ENCODE assay signal across 10 mouse cellular contexts in the genomic region with DNA sequence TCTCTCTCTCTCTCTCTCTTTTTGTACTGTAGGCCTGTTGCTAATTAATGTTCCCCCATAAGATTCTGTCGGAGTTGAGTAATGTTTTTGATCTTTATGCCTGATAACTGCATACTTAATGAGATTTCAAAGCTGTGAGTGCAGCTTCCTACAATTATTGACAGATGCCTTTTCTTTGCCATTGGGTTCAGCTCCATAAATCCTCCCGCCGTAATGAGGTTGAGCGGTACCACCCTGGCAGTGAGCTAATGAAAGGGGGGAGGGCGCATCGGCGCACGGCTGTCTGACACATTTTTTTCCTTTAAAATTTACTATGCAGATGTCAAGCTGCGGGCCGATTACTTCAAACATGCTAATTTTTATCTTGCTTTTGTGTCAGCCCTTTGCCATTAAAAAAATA. TPM values are rescaled to one million over a fixed set of nuclear protein-coding genes. Genes with fewer than 3 reads are reported as not detected.
DNase-seq lines count a peak whose midpoint lies in the region; ATAC-seq lines count a peak whose summit lies in the region.
"Had no signal": no experiment of that assay in that cellular context is flagged by ENCODE, and none has a peak within 500 bp of the region (broad histone marks: within the 10 kb centered on the region; RNA-seq: fewer than 3 reads in every experiment).

No protein-coding gene starts in this region.

- no peaks in the 10 kb centered on the region for H3K27me3 ChIP-seq in neural tube, embryonic 11.5 days (ENCODE audit: control insufficient read depth, insufficient read depth, low read length)
- H3K27me3 ChIP-seq in limb, embryonic 15.5 days: no peaks in the 10 kb centered on the region
- H3K27me3 ChIP-seq in heart, embryonic 10.5 days (ENCODE audit: insufficient read depth, poor library complexity, severe bottlenecking): peaks cover 8% of the 10 kb centered on the region; the same call in 1 of the 2 replicates

- ATAC-seq in neural tube, embryonic 11.5 days (ENCODE audit: insufficient read depth, low FRiP score, low TSS enrichment): peak; percentile 41; the same call in 1 of the 2 replicates
- no peak for ATAC-seq in limb, embryonic 15.5 days (ENCODE audit: insufficient number of reproducible peaks, low FRiP score, low TSS enrichment, low read depth)

- peaks cover 56% of the 10 kb centered on the region for H3K4me1 ChIP-seq in neural tube, embryonic 11.5 days (ENCODE audit: control insufficient read depth, insufficient read depth, low read length)
- peaks cover 29% of the 10 kb centered on the region for H3K4me1 ChIP-seq in limb, embryonic 15.5 days
- H3K4me1 ChIP-seq in heart, embryonic 10.5 days: peaks cover 29% of the 10 kb centered on the region

- no peak overlapping the region for H3K9ac ChIP-seq in neural tube, embryonic 11.5 days (ENCODE audit: low read length)
- H3K9ac ChIP-seq in limb, embryonic 15.5 days: no peak overlapping the region

- 9% methylated on average over 10 of the region's 10 CpGs for WGBS in neural tube, embryonic 11.5 days
- WGBS in limb, embryonic 15.5 days: 11% methylated on average over 10 of the region's 10 CpGs
- 60% methylated on average over 10 of the region's 10 CpGs for WGBS in heart, embryonic 10.5 days

- no peaks in the 10 kb centered on the region for H3K36me3 ChIP-seq in neural tube, embryonic 11.5 days (ENCODE audit: control insufficient read depth, insufficient read depth, low read length)
- no peaks in the 10 kb centered on the region for H3K36me3 ChIP-seq in limb, embryonic 15.5 days
- H3K36me3 ChIP-seq in heart, embryonic 10.5 days: no peaks in the 10 kb centered on the region

- H3K4me3 ChIP-seq in neural tube, embryonic 11.5 days (ENCODE audit: low read depth, low read length): no peak overlapping the region
- H3K4me3 ChIP-seq in limb, embryonic 15.5 days: no peak overlapping the region
- no peak overlapping the region for H3K4me3 ChIP-seq in heart, embryonic 10.5 days

- peak overlapping the region; percentile 84 for H3K27ac ChIP-seq in neural tube, embryonic 11.5 days (ENCODE audit: low read depth, low read length)
- no peak overlapping the region for H3K27ac ChIP-seq in limb, embryonic 15.5 days
- H3K27ac ChIP-seq in heart, embryonic 10.5 days: no peak overlapping the region

- DNase-seq in embryo, embryonic 10 days (ENCODE audit: low spot score): peak; percentile 59
- no peak for DNase-seq in embryo, embryonic 11 days
- peak; percentile 63 for DNase-seq in neural tube, embryonic 11.5 days (ENCODE audit: low spot score)
- DNase-seq in neural tube, embryonic 10.5 days (ENCODE audit: extremely low spot score, low spot score): no peak
- no peak for DNase-seq in spleen, postnatal 10 days (ENCODE audit: low spot score in 2 of 2)
- no peak for DNase-seq in cerebellum, postnatal 4 days (ENCODE audit: low spot score in 2 of 2)
- no peak for DNase-seq in heart, embryonic 10.5 days (ENCODE audit: low spot score)
- DNase-seq: adrenal gland, postnatal 14 days; layer of hippocampus, adult 9-11 months had no signal

- peak overlapping the region; percentile 40 for H3K4me2 ChIP-seq in neural tube, embryonic 11.5 days (ENCODE audit: low read depth)
- H3K4me2 ChIP-seq in limb, embryonic 15.5 days: 0 out of 2 replicates have a peak overlapping the region, but pooled peaks have one; percentile 12

- no peaks in the 10 kb centered on the region for H3K9me3 ChIP-seq in neural tube, embryonic 11.5 days (ENCODE audit: control insufficient read depth, low read length)
- no peaks in the 10 kb centered on the region for H3K9me3 ChIP-seq in limb, embryonic 15.5 days
- no peaks in the 10 kb centered on the region for H3K9me3 ChIP-seq in heart, embryonic 10.5 days

RNA-seq across cellular contexts. Expression of a gene that starts 9.3 kb away (rescaled TPM):
- polyA plus RNA-seq in neural tube, embryonic 11.5 days (2014; fragmentation: Nextera tagmentation; extraction: Ambion mirVana): 15.2 and 16.3 TPM in 2 replicates
- 6.6 and 7.4 TPM in 2 replicates for polyA plus RNA-seq in limb, embryonic 15.5 days (2015; fragmentation: Nextera tagmentation; extraction: Ambion mirVana)
- 1.8 and 5.5 TPM in 2 replicates for polyA plus RNA-seq in heart, embryonic 10.5 days (2016; fragmentation: Nextera tagmentation; extraction: Ambion mirVana)

Comparison
In these comparisons a context has a peak if more than half of its experiments do, and no peak if none do; other contexts are left out.
1. DNase-seq: peak in embryo, embryonic 10 days (single experiment) and neural tube, embryonic 11.5 days (single experiment); none in embryo, embryonic 11 days (single experiment), neural tube, embryonic 10.5 days (single experiment), spleen, postnatal 10 days (0 of 2), cerebellum, postnatal 4 days (0 of 2) and heart, embryonic 10.5 days (single experiment).